Mouse (Mus musculus) intestine, embryonic 14.5 days (tissue): ENCODE measurements around the gene Padi1. TPM values are rescaled to one million over a fixed set of nuclear protein-coding genes. Genes with fewer than 3 reads are reported as not detected.

Experiments used
- ATAC-seq: fragments of 200-750 bp; cut with Nextera tagmentation; replicated peaks from 2 replicates; pipeline ENCODE4 v1.8.0; 2017; ENCODE audit warnings: low read depth, moderate number of reproducible peaks, moderate TSS enrichment, moderate library complexity; ENCODE audit not compliant: low FRiP score, low TSS enrichment
- DNase-seq: peaks from one replicate; pipeline ENCODE4 v3.0.0-alpha.2; 2018; ENCODE audit warnings: low spot score
- H3K27ac ChIP-seq: fragments of 300-500 bp; sonication (generic); 2 replicates; pipeline ENCODE4 v1.5.1; 2014; ENCODE audit warnings: low read depth, mild to moderate bottlenecking, control low read depth
- H3K27me3 ChIP-seq: fragments of 300-500 bp; sonication (generic); replicated peaks from 2 replicates; pipeline ENCODE4 v1.6.1; 2014; ENCODE audit warnings: low read length, control low read depth; ENCODE audit not compliant: control insufficient read depth, insufficient read depth
- H3K36me3 ChIP-seq: fragments of 300-500 bp; sonication (generic); 2 replicates; pipeline ENCODE4 v1.6.1; 2014; ENCODE audit warnings: low read length, control low read depth; ENCODE audit not compliant: control insufficient read depth, insufficient read depth
- H3K4me1 ChIP-seq: fragments of 300-500 bp; sonication (generic); replicated peaks from 2 replicates; pipeline ENCODE4 v1.6.1; 2014; ENCODE audit warnings: low read length, control low read depth, mixed read lengths; ENCODE audit not compliant: control insufficient read depth, insufficient read depth
- H3K4me2 ChIP-seq: fragments of 300-500 bp; sonication (generic); 2 replicates; pipeline ENCODE4 v1.6.1; 2014; ENCODE audit warnings: low read length
- H3K4me3 ChIP-seq: fragments of 300-500 bp; sonication (generic); 2 replicates; pipeline ENCODE4 v1.5.1; 2014; ENCODE audit warnings: low read depth, low read length, control low read depth, mixed read lengths
- H3K9ac ChIP-seq: fragments of 300-500 bp; sonication (generic); 2 replicates; pipeline ENCODE4 v1.6.1; 2014; ENCODE audit warnings: mild to moderate bottlenecking, low read length
- H3K9me3 ChIP-seq: fragments of 300-500 bp; sonication (generic); 2 replicates; pipeline ENCODE4 v1.6.1; 2016; ENCODE audit warnings: low read length, control low read depth; ENCODE audit not compliant: control insufficient read depth
- WGBS: fragments of 180-500 bp; shearing (Covaris S2); extraction: QIAGEN DNeasy Blood & Tissue Kit; methylation state at CpG from one replicate; pipeline ENCODE4 v1.1.7; 2014; 5-methylcytosine and 5-hydroxymethylcytosine counted together
- polyA plus RNA-seq: library from polyadenylated mRNA; unstranded; fragments of >200 nt; fragmentation: Nextera tagmentation; extraction: Ambion mirVana; gene quantifications from 2 replicates; pipeline ENCODE4 v1.2.1, GENCODE M21; 2014

Gene Padi1
- polyA plus RNA-seq, 1 experiment from 2014 or later: 0.16 TPM

DNA sequence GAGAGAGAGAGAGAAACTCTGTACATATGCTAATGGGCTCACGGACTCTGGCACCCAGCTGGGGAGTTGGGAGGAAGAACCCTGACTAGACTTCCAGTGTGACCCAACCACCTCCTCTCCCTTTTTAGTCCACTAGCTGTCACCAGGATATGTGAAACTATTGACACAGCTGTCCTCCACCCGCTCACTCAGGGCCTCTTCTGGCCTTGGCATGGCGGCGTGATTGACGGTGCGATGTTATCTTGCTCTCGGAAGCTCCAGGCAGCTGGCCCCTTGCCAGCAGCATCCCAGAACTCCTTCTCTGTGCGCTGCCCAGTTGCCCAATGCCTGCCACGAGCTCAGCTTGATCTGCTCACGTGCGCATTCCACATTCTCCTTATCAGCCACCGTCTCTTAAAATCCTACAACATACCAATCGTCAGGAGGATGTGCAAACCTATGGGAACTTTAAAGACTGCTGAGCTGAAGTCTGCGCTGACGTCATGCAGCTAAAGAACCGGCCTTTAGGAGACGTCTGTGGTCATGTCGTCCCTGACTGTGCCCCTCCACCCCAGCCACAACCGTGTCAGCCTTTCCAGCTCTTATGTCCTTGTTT lies 65.7 kb downstream of the Padi1 start:
- Histone ChIP-seq H3K27ac (no peak overlapping the region), H3K27me3 (no peaks in the 10 kb centered on the region), H3K9ac (no peak overlapping the region), H3K4me1 (no peaks in the 10 kb centered on the region), H3K4me3 (no peak overlapping the region), H3K4me2 (no peak overlapping the region), H3K36me3 (no peaks in the 10 kb centered on the region), H3K9me3 (0 out of 2 replicates have a peak, but pooled peaks cover 3% of the 10 kb centered on the region)
- ATAC-seq: peak; percentile 57
- peak; percentile 70 for DNase-seq
- WGBS: 30% methylated on average over 19 of the region's 19 CpGs

DNA sequence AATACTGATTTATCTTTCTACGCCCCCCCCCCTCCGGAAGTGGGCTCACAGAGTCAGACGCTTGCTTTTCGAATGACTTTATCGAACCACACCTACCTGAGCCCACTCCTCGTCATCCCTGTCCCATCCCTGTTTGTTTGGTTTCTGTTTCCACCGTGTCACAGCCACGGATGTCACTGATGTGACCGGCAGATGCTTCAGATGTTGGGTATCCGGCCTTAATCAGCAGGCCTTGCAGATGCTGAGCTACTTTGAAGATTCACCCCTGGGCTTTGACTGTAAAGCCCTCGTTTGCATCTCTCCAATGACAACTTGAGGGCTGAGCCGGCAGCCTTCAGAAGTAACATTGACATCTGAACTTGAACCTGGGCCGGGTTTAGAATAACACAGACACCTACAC lies 69.0 kb downstream of the Padi1 start:
- Histone ChIP-seq H3K27ac (no peak overlapping the region), H3K9me3 (no peaks in the 10 kb centered on the region), H3K4me2 (no peak overlapping the region), H3K27me3 (no peaks in the 10 kb centered on the region), H3K4me3 (no peak overlapping the region), H3K9ac (no peak overlapping the region), H3K36me3 (no peaks in the 10 kb centered on the region), H3K4me1 (no peaks in the 10 kb centered on the region)
- no peak for ATAC-seq
- WGBS: 72% methylated on average over 13 of the region's 13 CpGs
- DNase-seq: no peak

DNA sequence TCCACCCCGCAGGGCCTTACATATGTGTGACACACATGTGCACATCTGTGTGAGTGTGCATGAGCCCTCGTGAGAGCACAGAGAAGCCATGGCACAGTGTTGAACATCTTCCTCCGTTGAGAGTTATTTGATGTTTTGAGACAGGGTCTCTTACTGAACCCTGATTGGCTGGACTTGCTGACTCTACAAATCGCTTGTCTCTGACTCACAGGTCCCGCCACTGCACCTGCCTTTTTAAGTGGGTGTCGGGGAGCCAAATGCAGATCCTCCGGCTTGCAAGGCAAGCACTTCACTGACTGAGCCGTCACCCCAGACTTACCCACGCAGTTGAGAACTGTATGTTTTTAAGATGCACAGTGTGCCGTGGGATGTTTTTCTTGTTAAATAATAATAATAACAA lies 69.7 kb downstream of the Padi1 start:
- Histone ChIP-seq H3K27me3 (no peaks in the 10 kb centered on the region), H3K4me2 (no peak overlapping the region)

DNA sequence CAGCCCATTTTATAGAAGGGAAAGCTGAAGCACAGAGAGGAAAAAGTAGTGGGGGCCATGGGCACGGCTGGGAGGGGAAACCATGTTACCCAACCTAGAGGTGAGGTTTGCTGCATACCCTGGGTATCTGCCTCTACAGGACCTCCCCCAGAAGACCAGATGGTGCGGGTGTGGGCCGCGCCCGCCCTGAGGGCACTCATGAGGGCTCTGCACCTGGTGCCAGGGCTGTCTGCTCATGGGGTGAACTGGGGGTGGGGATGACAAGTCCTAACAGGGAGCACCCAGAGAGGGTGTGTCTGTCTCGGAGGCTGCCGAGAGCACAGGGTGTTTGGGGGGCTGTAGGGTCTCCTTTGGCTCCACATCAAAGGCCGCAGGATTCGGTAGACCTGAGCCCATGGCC lies 70.7 kb downstream of the Padi1 start:
- no peak overlapping the region for H3K9ac ChIP-seq
- no peak overlapping the region for H3K4me3 ChIP-seq
- 0 out of 2 replicates have a peak, but pooled peaks cover 3% of the 10 kb centered on the region for H3K4me1 ChIP-seq
- WGBS: 90% methylated on average over 9 of the region's 9 CpGs
- no peak overlapping the region for H3K27ac ChIP-seq
- no peak for DNase-seq
- no peaks in the 10 kb centered on the region for H3K36me3 ChIP-seq
- no peaks in the 10 kb centered on the region for H3K9me3 ChIP-seq
- no peak for ATAC-seq
- H3K4me2 ChIP-seq: no peak overlapping the region
- no peaks in the 10 kb centered on the region for H3K27me3 ChIP-seq

More for the DNA sequence above, 69.7 kb downstream of the Padi1 start:
- DNase-seq (no peak), ATAC-seq (no peak)
- Histone ChIP-seq H3K4me3 (no peak overlapping the region), H3K9ac (no peak overlapping the region), H3K9me3 (no peaks in the 10 kb centered on the region), H3K4me1 (0 out of 2 replicates have a peak, but pooled peaks cover 3% of the 10 kb centered on the region), H3K36me3 (no peaks in the 10 kb centered on the region), H3K27ac (no peak overlapping the region)
- 85% methylated on average over 10 of the region's 10 CpGs for WGBS

DNA sequence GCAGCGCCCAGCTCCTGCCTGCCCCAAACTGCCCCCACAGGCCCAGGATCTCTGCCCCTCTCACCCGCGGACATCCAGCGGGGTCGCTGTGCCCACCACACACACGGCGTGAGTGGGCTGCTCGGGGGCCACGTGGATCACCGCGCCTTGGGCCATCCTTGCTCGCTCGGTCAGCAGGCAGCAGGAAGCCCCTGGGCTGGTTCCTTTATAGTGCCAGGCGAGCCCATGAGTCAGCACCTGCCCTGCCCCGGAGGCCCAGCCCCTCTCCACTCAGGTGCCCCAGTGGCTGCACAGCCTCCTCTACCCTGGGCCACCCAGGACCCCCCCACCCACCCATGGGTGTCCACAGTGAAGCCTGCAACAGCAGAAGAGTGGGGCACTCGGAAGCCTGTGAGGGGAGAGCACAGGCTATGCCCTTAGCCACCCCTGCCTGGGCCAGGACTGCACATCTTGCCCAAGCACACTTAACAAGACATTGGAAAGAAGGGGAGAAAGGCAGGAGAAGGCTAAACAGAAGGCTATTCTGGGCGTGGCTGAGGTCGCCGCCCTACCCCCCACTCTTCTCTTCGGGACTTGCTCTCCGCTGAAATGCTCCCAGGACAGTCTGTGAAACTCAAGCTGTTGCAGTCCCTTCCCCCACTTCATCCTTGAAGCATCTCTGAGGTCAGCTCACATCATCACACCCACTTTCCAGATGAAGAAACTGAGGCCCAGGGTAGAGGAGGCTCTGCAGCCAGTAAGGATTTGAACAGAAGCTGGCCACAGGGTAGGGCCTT lies 71.4 kb downstream of the Padi1 start, which contains the start of gene Padi4:
Gene Padi4 (minus strand): TSS at position 212 of the 776 bp plus-strand sequence.
- ATAC-seq (no peak), DNase-seq (no peak)
- Histone ChIP-seq H3K9ac (no peak within 1 kb of the TSS), H3K4me1 (0 out of 2 replicates have a peak, but pooled peaks cover 3% of the 10 kb centered on the region), H3K27ac (no peak within 1 kb of the TSS), H3K27me3 (no peaks in the 10 kb centered on the region), H3K36me3 (no peaks in the 10 kb centered on the region), H3K4me2 (no peak within 1 kb of the TSS), H3K9me3 (no peaks in the 10 kb centered on the region), H3K4me3 (no peak within 1 kb of the TSS)
- WGBS: 83% methylated on average over 21 of the region's 21 CpGs

DNA sequence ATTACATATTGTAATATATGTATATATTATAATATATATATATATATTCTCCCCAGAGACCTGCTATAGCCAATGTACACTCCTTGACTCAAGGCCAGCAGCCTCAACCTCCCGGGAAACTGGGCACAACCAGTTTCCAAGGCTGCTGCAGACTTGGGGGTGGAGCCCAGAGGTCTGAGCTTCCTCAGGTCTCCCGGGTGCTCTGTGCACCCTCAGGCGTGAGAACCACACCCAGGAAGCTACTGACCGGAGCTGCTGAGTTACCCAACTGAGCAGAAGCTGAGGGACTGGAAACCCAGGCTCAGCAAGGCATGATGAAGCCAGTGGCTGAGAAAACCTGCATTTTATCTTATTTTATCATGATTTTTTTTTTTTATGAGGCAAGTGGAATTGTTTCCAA lies 74.5 kb downstream of the Padi1 start:
- no peak overlapping the region for H3K4me3 ChIP-seq
- 0 out of 2 replicates have a peak, but pooled peaks cover 3% of the 10 kb centered on the region for H3K27me3 ChIP-seq
- 0 out of 2 replicates have a peak, but pooled peaks cover 3% of the 10 kb centered on the region for H3K4me1 ChIP-seq
- H3K9ac ChIP-seq: no peak overlapping the region
- H3K9me3 ChIP-seq: no peaks in the 10 kb centered on the region
- H3K27ac ChIP-seq: no peak overlapping the region
- ATAC-seq: no peak
- no peaks in the 10 kb centered on the region for H3K36me3 ChIP-seq
- DNase-seq: no peak
- H3K4me2 ChIP-seq: no peak overlapping the region
- 31% methylated on average over 4 of the region's 4 CpGs for WGBS

DNA sequence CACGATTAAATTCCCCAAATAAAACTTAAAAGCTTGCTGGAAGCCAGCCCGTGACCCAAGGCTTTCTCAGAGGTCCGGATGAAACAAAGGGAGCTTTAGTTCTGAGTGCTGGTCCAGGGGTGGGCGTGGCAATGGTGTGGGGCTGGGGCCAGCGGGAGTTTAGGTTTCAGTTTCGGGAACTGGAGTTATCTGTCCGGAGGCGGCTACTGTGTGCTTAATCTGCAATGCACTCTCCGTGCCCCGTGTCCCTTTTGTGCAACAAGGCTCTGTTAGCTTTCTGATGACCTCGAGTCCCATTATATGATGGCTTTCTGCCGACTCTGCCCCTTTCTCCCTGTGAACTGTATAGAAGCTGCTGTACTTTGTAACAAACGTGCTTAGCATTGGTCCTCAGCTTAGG lies 75.1 kb downstream of the Padi1 start:
- Histone ChIP-seq H3K36me3 (no peaks in the 10 kb centered on the region), H3K27ac (no peak overlapping the region), H3K4me1 (0 out of 2 replicates have a peak, but pooled peaks cover 3% of the 10 kb centered on the region), H3K9ac (0 out of 2 replicates have a peak overlapping the region, but pooled peaks have one; percentile 30), H3K27me3 (0 out of 2 replicates have a peak, but pooled peaks cover 3% of the 10 kb centered on the region), H3K4me3 (peak overlapping the region; percentile 4), H3K4me2 (peak overlapping the region; percentile 38), H3K9me3 (no peaks in the 10 kb centered on the region)
- WGBS: 12% methylated on average over 13 of the region's 13 CpGs
- DNase-seq: peak; percentile 72
- no peak for ATAC-seq

DNA sequence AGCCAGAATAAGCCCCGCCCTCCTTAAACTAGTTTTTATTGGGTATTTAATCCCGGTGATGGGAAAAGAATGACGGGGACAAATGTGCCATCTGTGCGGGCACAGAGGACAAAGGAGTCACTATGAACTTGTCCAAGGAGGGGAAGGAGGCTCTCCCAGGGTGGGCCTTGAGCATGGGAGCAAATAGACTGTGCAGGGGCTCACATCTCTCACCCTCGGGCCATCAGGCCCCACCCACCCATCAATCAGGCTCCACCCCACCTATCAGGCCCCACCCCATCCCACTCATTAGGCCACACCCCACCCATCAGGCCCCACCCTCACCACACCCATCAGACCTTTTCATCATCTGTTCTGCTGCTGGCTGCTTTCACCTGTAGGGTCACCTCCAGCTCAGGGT lies 76.6 kb downstream of the Padi1 start:
- H3K9me3 ChIP-seq: no peaks in the 10 kb centered on the region
- 80% methylated on average over 5 of the region's 5 CpGs for WGBS
- H3K4me2 ChIP-seq: no peak overlapping the region
- ATAC-seq (no peak), DNase-seq (no peak)
- H3K9ac ChIP-seq: no peak overlapping the region
- no peak overlapping the region for H3K27ac ChIP-seq
- 0 out of 2 replicates have a peak, but pooled peaks cover 3% of the 10 kb centered on the region for H3K4me1 ChIP-seq
- H3K36me3 ChIP-seq: no peaks in the 10 kb centered on the region
- 0 out of 2 replicates have a peak, but pooled peaks cover 3% of the 10 kb centered on the region for H3K27me3 ChIP-seq
- H3K4me3 ChIP-seq: no peak overlapping the region
